Mouse (Mus musculus) liver (tissue): Measurements from ENCODE around the gene Aox4.

Experiments used
- DNase-seq: peaks from one replicate; pipeline ENCODE4 v3.0.0-alpha.2; 2020; ENCODE audit warnings: mixed read lengths

Gene Aox4

DNA sequence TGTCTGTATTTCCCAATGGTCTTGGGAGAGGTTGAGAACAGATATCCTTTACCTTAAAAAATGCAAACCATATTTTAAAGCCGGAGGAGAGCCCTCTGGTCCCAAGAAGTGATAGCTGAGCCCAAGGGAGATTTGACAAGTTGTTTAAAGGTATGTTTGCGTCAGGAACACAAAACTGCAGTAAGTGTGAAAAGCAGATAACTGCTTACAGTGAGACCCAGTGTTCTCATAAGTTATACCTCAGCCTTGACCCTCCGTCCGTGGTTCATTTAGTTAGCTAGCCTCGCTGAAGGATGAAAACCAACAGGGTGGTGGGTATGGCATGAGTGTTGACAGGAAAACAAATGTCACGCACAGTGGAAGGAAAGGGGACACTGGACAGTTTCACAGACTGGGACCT, 92.8 kb downstream of the Aox4 start:
- no peak for DNase-seq

DNA sequence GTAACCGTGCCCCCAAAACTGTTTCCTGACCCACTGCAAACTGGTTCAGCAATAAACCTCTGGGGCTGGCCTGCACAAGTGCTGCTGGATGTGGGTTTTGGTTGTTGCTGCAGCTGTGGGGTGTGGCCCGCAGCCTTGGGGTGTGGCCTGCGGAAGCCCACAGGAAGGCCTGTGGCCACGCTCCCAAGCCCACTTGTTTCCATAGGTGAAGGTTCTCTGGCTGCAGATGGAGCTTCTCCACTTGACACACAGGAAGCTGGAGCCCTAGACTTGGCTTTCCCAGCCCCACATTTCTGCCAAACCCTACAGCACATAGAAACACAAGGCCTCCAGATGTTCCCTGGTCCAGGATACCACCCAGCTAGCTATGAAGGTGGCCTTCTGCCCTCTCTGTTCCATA, 93.5 kb downstream of the Aox4 start:
- DNase-seq = peak; percentile 13

DNA sequence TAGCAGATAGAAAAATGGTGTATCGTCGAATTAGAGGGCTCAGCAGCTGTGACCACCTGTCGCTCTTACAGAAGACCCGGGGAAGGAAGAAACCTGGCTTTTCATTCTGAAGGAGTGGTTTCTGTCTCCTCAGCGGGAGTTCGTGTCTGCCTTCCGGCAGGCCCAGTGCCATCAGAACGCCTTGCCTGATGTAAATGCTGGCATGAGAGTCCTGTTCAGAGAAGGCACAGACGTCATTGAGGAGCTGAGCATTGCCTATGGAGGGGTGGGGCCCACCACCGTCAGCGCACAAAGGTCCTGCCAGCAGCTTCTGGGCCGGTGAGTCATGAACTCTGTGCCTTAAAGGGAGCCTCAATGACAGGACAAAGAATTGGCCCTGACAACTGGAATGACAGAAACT, 94.1 kb downstream of the Aox4 start:
- DNase-seq = no peak

DNA sequence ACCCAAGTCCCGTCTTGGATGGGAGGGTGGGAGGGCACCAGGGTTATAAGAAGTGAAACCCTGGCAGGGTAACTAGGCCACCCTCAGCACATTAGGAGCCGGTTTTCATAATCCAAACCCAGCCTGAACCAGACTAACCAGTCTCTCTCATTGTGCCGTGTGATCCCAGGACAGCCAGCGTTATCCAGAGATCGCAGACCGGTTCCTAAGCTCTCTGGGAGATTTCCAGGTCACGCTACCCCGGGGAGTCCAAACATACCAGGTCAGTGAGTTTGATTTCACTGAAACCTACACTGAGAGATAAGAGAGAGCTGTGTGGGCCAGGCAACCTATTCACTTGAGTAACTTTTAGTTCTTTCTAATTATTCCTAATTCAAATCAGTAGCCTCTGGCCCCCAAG, 97.0 kb downstream of the Aox4 start:
- DNase-seq = no peak

DNA sequence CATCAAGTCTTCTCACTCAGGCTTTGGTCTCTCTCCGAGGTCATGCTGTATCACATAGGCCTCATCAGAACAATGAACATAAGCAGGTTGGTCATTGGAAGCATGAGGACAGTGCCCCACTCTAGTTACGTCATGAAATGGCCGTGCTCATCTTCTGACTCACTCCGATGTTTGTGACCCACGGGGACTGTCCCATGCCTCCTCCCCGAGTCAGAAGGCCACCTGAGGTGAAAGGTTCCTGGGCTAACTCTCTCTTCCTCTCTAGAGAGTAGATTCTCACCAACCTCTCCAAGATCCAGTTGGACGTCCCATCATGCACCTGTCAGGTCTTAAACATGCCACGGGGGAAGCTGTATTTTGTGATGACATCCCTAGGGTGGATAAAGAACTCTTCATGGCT, 98.4 kb downstream of the Aox4 start:
- no peak for DNase-seq

DNA sequence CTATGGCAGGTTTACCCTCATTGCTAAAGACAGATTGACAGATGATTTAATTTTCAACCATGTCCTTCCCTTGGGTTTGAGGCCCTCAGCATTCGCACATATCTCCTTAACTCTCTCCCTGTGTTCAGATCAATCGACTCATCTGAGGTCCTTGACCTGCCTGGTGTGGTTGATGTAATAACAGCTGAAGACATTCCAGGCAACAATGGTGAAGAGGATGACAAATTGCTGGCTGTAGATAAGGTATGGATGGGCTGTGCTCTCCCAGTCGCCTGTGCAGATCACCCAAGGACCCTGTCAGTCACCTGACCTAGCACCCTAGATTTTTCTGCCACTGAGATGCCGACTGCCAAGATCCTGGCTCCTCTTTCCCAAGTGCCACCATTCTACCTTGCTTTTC, 99.7 kb downstream of the Aox4 start:
- no peak for DNase-seq

DNA sequence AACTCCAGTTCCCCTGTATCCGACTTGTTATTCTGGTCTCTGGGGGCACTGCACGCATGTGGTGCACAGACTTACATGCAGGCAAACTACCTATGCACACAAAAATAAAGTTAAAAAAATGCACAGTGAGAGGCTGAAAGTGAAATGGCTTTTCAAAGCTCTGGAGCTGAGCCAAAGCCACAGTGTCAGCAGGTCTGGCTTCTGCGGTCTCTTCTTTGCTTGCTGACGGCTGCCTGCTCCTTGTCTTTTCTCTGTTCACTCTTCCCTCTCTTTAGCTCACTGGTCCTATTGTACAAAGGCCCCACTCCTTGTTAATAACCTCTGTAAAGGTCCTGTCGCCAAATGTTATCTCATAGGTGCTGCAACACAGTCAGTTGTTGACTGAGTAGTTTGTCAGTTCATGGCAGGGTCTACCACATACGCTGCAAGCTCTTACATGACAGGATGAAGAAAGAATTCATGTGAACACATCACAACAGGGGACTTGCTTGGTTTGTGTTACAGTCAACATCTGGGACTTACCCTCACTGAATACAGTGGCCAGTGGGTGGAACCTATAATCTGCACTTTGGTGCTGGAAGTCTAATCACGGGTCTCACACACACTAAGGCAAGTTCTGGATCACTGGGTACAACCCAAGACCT, 101.1 kb downstream of the Aox4 start:
- no peak for DNase-seq

DNA sequence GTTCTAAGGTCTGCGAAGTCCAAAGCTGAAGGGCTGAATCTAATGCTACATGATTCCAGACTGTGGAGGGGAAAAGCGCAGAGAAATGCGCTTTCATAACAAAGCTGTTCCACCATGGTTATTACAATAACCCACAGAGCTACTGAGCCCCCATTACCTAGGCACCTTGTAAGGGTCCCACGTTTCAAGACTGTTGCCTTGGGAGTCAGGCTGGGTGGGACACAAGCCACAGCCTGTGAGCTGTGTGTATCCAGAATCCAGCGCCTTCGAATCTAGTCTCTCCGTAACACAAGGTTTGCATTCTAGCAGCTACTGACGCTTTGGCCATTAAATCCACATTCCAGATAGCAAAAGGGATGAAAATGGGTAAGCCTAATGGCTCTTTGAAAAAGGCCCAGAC, 103.0 kb downstream of the Aox4 start:
- no peak for DNase-seq

DNA sequence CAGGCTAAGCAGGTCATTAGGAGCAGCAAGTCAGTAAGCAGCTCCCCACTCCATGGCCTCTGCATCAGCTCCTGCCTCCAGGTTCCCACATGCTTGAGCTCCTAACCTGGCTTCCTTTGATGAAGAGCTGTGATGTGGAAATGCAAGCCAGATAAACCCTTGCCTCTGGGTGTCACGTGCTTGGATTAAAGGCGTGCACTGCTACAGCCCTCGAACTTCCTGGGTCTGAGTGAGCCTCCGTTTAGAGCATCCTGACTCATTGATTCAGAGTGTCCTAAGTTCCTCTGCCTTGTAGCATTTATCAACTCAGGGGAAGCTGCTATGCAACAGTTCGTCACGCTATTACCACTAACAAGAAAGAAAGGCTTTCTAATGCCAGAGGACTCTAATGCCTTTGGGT, 105.3 kb downstream of the Aox4 start:
- DNase-seq = no peak
